ENCODE assay signal across 27 mouse cellular contexts in the genomic region with DNA sequence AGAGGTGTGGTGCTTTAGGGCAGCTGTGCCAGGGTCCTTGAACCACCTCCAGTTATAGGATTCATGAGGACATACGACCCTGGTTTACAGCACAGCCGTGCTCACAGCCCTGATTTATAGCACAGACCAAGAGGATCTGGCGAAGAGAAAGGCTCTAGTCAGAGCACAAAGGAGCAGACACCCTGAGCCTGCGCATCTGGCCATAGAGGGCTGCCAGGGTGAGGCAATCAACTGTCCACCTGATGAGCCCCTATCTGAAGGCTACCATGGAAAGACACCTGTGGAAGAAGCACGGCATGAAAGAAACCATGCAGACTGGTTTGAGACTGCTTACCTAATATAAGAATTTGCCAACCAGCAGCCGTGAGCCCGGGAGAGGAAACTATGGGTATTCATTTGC. TPM values are rescaled to one million over a fixed set of nuclear protein-coding genes. Genes with fewer than 3 reads are reported as not detected.
"Had no signal": no experiment of that assay in that cellular context is flagged by ENCODE, and none has a peak within 500 bp of the region (broad histone marks: within the 10 kb centered on the region; RNA-seq: fewer than 3 reads in every experiment).

No protein-coding gene starts in this region.

- ATAC-seq: intestine, postnatal 0 days had no signal

- H3K4me3 ChIP-seq: layer of hippocampus, adult 2 months; limb, embryonic 15.5 days; liver, embryonic 15.5 days; midbrain, embryonic 12.5 days; neural tube, embryonic 12.5 days; neural tube, embryonic 15.5 days had no signal

- H3K27me3 ChIP-seq: limb, embryonic 15.5 days; liver, embryonic 15.5 days; neural tube, embryonic 12.5 days had no signal

- H3K27ac ChIP-seq: kidney, postnatal 0 days; layer of hippocampus, adult 2 months; limb, embryonic 15.5 days; liver, embryonic 15.5 days; midbrain, embryonic 12.5 days; neural tube, embryonic 12.5 days; neural tube, embryonic 15.5 days; stomach, postnatal 0 days had no signal

- H3K9ac ChIP-seq: limb, embryonic 15.5 days; liver, embryonic 15.5 days; midbrain, embryonic 12.5 days; neural tube, embryonic 12.5 days; neural tube, embryonic 15.5 days had no signal

- H3K4me2 ChIP-seq: limb, embryonic 15.5 days; liver, embryonic 11.5 days; liver, embryonic 15.5 days; midbrain, embryonic 12.5 days; neural tube, embryonic 12.5 days; neural tube, embryonic 15.5 days had no signal

- H3K9me3 ChIP-seq: limb, embryonic 15.5 days; liver, embryonic 15.5 days; midbrain, embryonic 12.5 days; neural tube, embryonic 12.5 days; neural tube, embryonic 15.5 days had no signal

- H3K36me3 ChIP-seq: limb, embryonic 15.5 days; liver, embryonic 15.5 days; midbrain, embryonic 12.5 days; neural tube, embryonic 12.5 days; neural tube, embryonic 15.5 days had no signal

- DNase-seq: kidney, adult 2 months; kidney, postnatal 25 days; layer of hippocampus, adult 9-11 months; lung, adult 2 months; lung, postnatal 14 days; lung, postnatal 4 days; right cerebral cortex, adult 18-20 months; right cerebral cortex, postnatal 14 days; right cerebral cortex, postnatal 4 days; thymus, postnatal 25 days had no signal

RNA-seq across cellular contexts. Expression of gene Otos, which starts 2.0 kb away (rescaled TPM):
- polyA plus RNA-seq: intestine, postnatal 0 days; limb, embryonic 11.5 days; limb, embryonic 15.5 days; liver, embryonic 11.5 days; lung, adult 2 months; lung, embryonic 16.5 days; midbrain, embryonic 12.5 days; neural tube, embryonic 12.5 days; stomach, embryonic 14.5 days had no signal

RNA-seq across cellular contexts. Expression of gene Olfr12, which starts 29.0 kb away (rescaled TPM):
- polyA plus RNA-seq: intestine, postnatal 0 days; kidney, adult 2 months; kidney, embryonic 14.5 days; kidney, postnatal 0 days; large intestine, adult 2 months; limb, embryonic 11.5 days; limb, embryonic 15.5 days; liver, embryonic 11.5 days; liver, embryonic 15.5 days; lung, adult 2 months; lung, embryonic 16.5 days; neural tube, embryonic 12.5 days; neural tube, embryonic 15.5 days; stomach, embryonic 14.5 days; stomach, postnatal 0 days; thymus, postnatal 0 days; urinary bladder, adult 2 months had no signal

RNA-seq across cellular contexts. Expression of gene Olfr1410, which starts 41.0 kb away (rescaled TPM):
- polyA plus RNA-seq: intestine, postnatal 0 days; kidney, adult 2 months; kidney, embryonic 14.5 days; kidney, postnatal 0 days; large intestine, adult 2 months; limb, embryonic 11.5 days; limb, embryonic 15.5 days; liver, embryonic 11.5 days; liver, embryonic 15.5 days; lung, adult 2 months; lung, embryonic 16.5 days; midbrain, embryonic 12.5 days; neural tube, embryonic 12.5 days; neural tube, embryonic 15.5 days; stomach, embryonic 14.5 days; stomach, postnatal 0 days; thymus, postnatal 0 days; urinary bladder, adult 2 months had no signal

RNA-seq across cellular contexts. Expression of gene Olfr1411, which starts 52.4 kb away (rescaled TPM):
- polyA plus RNA-seq: intestine, postnatal 0 days; kidney, adult 2 months; kidney, embryonic 14.5 days; kidney, postnatal 0 days; large intestine, adult 2 months; limb, embryonic 11.5 days; limb, embryonic 15.5 days; liver, embryonic 11.5 days; liver, embryonic 15.5 days; lung, adult 2 months; lung, embryonic 16.5 days; midbrain, embryonic 12.5 days; neural tube, embryonic 12.5 days; neural tube, embryonic 15.5 days; stomach, embryonic 14.5 days; stomach, postnatal 0 days; thymus, postnatal 0 days; urinary bladder, adult 2 months had no signal
